Mouse (Mus musculus) gastrocnemius, adult 18-20 months (tissue): ENCODE measurements around the gene Ifi207. TPM values are rescaled to one million over a fixed set of nuclear protein-coding genes. Genes with fewer than 3 reads are reported as not detected.
"Not testable (repeated sequence)": the region's sequence is repeated elsewhere in the genome, so short reads cannot be mapped to it uniquely, and the experiment has no call there.

Experiments
- DNase-seq: peaks from one replicate; pipeline ENCODE4 v3.0.0; 2021; ENCODE audit warnings: low spot score
- long read RNA-seq, 2 experiments: library from polyadenylated mRNA; stranded (forward); transcript quantifications; one replicate each; pipeline ENCODE4 v2.0.0; 2021
- total RNA-seq, 2 experiments: library from RNA; stranded (reverse); gene quantifications; 2 replicates each; pipeline ENCODE4 v1.2.3; 2021

Gene Ifi207
- total RNA-seq: 1 to 10 TPM; 3.7 to 6.6 TPM
- long read RNA-seq, experiment 1, partial matches to known transcripts: 1 of 4 reads
- long read RNA-seq, experiment 1, other reads (novel, unspliced or antisense): 0 of 4 reads
- long read RNA-seq, experiment 2: 0 reads

GRCm38 (mm10) chr1:173741656-173742055, at the start of gene Ifi207:
Gene Ifi207 (minus strand): TSS chr1:173741747.
- DNase-seq: peak; percentile 73

- not testable (repeated sequence) for DNase-seq
These were observed 31.9 kb upstream of the Ifi207 start for GRCm38 (mm10) chr1:173773457-173773856.

DNA sequence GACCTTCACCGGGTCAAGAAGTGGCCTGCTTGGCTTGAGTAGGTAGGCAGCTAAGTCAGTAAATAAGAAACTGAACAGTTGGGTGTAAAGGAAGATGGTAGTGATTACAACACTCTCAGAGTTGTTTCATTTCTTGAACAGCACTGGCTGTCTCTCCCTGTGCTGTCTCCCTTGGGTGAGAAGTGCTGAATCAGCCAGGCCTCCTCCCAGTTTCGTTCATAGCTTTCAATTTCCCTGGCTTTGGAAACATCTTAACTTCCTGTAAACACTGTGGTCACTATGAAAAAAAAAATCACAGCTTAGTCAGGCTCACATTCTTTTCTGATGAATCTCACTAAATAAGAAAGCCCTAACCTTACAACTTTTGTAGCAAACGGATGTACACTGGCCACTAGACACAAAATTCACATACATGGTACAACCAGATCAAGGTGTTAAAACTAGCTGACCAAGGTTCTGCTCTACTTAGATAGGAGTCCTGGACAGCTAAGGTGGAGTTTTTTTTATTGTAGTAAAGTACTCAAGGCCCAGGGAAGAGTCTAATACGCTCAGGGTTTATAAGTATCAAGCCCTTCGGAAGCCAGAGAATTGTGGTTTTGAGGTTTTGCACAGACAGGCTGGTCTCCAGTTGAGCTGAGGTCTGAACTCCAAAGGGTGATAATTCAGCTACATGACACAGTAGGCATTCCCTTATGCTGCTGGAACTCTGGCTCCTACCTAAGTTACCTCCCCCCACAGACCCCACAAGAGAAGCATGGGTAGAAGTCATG, 25.5 kb upstream of the Ifi207 start, which contains the start of gene Ifi204:
Gene Ifi204 (minus strand): TSS at position 96 of the 770 bp plus-strand sequence.
- DNase-seq: peak; percentile 72

DNA sequence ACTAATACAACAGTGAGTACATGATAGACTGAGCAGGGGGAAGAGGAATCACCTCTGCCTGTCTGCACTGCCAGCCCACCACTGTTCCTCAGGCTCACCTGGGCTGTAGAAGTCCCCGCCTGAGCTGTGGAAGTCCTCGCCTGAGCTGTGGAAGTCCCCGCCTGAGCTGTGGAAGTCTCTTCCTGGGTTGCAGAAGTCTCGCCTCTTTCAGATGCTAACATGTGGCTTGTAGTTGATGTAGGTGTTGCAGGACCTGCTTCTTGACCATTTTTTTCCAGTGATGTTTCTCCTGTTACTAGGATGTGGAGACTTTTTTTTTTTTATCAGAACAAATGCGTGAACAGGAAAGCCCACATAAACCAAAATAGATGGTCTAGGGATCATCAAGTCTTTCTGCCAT, 18.5 kb upstream of the Ifi207 start:
- not testable (repeated sequence) for DNase-seq

- DNase-seq: no peak
These were observed 715 bp upstream of the Ifi207 start for GRCm38 (mm10) chr1:173742262-173742661.

DNA sequence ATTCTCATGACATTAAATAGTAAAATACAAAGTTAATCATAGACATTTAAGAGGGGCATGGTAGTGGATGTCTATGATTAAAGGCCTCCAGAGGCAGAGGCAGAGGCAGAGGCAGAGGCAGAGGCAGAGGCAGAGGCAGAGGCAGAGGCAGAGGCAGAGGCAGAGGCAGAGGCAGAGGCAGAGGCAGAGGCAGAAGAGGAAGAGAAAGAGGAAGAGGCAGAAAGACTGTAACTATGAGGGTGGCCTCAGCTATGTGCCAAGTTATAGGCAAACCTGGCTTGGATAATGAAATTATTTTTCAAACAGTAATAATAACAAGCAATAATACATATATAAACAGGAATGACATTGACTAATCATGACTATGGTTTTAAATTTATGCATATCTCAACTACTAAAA, 1.0 kb downstream of the Ifi207 start:
- DNase-seq: no peak

- no peak for DNase-seq
These were observed 4.6 kb downstream of the Ifi207 start for GRCm38 (mm10) chr1:173736986-173737385.

DNA sequence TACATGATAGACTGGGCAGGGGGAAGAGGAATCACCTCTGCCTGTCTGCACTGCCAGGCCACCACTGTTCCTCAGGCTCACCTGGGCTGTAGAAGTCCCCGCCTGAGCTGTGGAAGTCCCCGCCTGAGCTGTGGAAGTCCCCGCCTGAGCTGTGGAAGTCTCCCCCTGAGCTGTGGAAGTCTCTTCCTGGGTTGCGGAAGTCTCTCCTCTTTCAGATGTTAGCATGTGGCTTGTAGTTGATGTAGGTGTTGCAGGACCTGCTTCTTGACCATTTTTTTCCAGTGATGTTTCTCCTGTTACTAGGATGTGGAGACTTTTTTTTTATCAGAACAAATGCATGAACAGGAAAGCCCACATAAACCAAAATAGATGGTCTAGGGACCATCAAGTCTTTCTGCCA, 6.5 kb downstream of the Ifi207 start:
- not testable (repeated sequence) for DNase-seq

DNA sequence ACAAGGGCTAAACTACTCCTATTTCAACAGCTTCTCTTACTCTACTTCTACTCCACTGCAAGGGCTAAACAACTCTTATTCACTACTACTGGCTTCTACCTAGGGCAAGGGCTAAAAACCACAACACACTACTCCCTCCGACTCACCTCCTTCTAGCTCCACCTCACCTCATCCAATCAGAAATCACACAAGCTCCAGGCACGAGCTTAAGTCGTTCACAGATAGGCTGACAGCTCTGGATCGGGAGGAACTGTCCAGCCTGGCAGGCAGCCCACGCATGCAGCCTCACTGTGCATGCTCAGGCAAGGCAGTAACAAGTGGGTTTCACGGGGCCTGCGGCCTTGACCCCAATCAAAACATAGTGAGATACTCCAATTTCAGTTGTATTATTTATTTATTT, 8.3 kb downstream of the Ifi207 start:
- DNase-seq: no peak

DNA sequence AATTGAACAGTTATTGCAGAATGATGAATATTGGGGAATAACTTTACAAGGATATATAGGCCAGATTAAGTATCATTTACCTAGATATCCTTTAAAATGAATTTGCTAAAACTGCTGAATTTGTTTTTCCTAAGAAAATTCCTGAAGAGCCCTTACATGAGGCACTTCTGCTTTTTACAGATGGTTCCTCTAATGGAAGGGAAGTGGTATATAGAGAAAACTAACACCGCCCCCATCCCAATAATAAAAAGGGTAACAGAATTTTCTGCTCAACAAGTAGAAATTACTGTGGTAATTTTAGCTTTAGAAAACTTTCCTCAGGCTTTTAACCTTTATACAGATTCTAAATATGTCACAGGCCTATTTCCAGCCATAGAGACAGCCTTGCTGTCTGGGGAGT, 47.3 kb downstream of the Ifi207 start:
- no peak for DNase-seq

DNA sequence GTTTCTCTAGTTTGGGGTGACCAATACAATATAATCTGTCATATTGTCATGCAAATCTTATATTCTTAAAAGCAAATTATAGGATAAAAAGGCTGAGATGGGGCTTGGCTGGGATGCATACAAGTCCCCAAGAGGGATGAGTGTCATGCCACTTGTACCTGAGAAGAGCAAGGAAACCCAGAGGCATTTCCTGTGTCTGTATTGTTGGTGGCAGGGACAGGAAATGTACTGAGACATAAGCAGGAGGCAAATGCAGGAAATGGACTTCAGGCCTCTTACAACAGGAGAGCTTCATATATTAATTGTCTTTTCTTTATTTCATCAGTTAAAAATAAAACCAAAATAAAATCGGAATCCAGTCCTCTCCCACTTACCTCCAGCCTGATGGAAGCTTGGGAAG, 62.9 kb downstream of the Ifi207 start:
- DNase-seq: not testable (repeated sequence)

DNA sequence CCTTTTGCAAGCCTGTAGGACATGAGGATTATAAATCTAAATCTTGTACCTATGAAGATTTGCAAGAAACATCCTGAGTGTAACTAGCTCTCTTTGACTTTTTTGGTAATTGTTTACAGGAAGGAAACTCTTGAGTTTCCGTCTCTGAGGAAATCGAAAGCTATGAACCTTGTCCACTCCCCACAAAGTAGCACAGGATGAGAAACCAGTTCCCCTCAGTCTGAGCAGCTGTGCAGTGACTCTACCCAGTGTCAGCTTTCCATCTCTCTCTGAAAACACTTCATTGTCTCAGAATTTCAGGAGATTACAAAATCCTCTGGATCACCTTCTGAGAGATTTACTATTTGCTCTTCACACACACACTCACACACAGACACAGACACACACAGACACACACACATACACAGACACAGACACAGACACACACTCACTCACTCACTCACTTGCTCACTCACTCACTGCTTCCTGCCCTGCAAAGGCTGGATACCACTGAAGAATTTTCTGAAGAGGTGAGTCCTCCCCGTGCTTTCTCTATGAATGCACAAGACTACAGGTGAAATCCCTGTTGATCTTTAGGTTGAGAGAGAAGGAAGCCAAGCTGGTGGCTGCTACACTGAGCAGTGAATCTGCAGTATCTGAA, 68.0 kb downstream of the Ifi207 start, which contains the start of gene Ifi208:
Gene Ifi208 (plus strand): TSS at position 218 of the 640 bp plus-strand sequence.
- DNase-seq: not testable (repeated sequence)

Other genes with a start within 250 kb of the Ifi207 start
- gene Ifi214, start 205.8 kb downstream of the Ifi207 start, total RNA-seq: not detected
- not detected for gene Ifi213, start 142.5 kb downstream of the Ifi207 start, total RNA-seq
- not detected for gene Ifi209, start 110.8 kb downstream of the Ifi207 start, total RNA-seq
- gene Ifi208, start 68.1 kb downstream of the Ifi207 start, total RNA-seq: under 1 TPM; 0.11 to 0.28 TPM
- 1 to 10 TPM; 3.1 to 4.5 TPM for gene Ifi204, start 25.2 kb upstream of the Ifi207 start, total RNA-seq
- 1 to 10 TPM; 2.7 to 3.1 TPM for gene Ifi211, start 171.3 kb upstream of the Ifi207 start, total RNA-seq
- gene Mndal, start 200.7 kb upstream of the Ifi207 start, total RNA-seq: 1 to 10 TPM; 1.6 to 3.7 TPM
- gene Ifi203, start 200.9 kb upstream of the Ifi207 start, total RNA-seq: 1 to 10 TPM; 2.7 to 3.7 TPM
- not detected for gene Ifi202b, start 241.0 kb upstream of the Ifi207 start, total RNA-seq